Mouse (Mus musculus) erythroblast, embryonic 14.5 days (primary cell): ENCODE data around the gene Nrp2. TPM values are rescaled to one million over a fixed set of nuclear protein-coding genes. Genes with fewer than 3 reads are reported as not detected.

ENCODE experiments used
- H3K27me3 ChIP-seq: 2 replicates; pipeline ENCODE4 v1.6.1; 2012; ENCODE audit warnings: inconsistent platforms; ENCODE audit not compliant: control insufficient read depth
- H3K36me3 ChIP-seq: 2 replicates; pipeline ENCODE4 v1.6.1; 2012; ENCODE audit warnings: mild to moderate bottlenecking, inconsistent platforms; ENCODE audit not compliant: control insufficient read depth
- H3K4me1 ChIP-seq: 2 replicates; pipeline ENCODE4 v1.6.1; 2012; ENCODE audit warnings: inconsistent platforms; ENCODE audit not compliant: control insufficient read depth
- H3K4me3 ChIP-seq: replicated peaks from 2 replicates; pipeline ENCODE3; 2012; ENCODE audit warnings: moderate library complexity, mild to moderate bottlenecking, inconsistent platforms
- H3K9me3 ChIP-seq: 2 replicates; pipeline ENCODE4 v1.6.1; 2012; ENCODE audit warnings: low read length, inconsistent platforms, mixed read lengths; ENCODE audit not compliant: control insufficient read depth
- GATA1 ChIP-seq: IDR thresholded peaks from 2 replicates; pipeline ENCODE4 v1.6.1; 2012; ENCODE audit warnings: low read length, inconsistent platforms, mixed read lengths
- TAL1 ChIP-seq: IDR thresholded peaks from 3 replicates; pipeline ENCODE4 v1.6.1; 2012; ENCODE audit warnings: low read length, inconsistent platforms, mixed read lengths
- polyA plus RNA-seq: library from polyadenylated mRNA; stranded (reverse); fragments of >175 nt; gene quantifications from 2 replicates; pipeline ENCODE4 v1.2.3, GENCODE M21; 2012

Gene Nrp2
- polyA plus RNA-seq, 1 experiment: 0.01 TPM

DNA sequence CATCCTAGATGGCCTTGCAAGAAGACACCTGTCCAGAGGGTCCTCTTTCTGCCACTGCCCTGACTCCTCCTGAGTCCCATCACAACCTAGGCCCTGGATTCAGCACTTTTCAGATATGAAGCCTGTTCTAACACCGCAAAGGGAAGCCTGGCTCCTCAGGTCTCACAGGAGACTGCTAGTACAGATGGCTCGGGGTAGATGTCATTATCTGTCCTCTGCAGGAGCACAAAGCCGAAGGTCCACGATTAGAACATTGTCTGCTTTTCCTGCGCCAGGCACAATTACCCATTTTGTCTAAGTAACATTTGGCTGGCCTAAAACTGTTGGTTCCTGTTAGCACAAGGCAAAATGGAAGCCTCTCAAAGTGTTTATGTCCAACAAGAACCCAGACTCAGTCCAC is 97.3 kb downstream of the Nrp2 start:
- Histone ChIP-seq H3K4me3 (no peak overlapping the region), H3K4me1 (peaks cover 43% of the 10 kb centered on the region), H3K27me3 (no peaks in the 10 kb centered on the region), H3K9me3 (no peaks in the 10 kb centered on the region), H3K36me3 (no peaks in the 10 kb centered on the region)
- TF ChIP-seq TAL1 (peak; percentile 60), GATA1 (no peak)

GRCm38 (mm10) chr1:62801429-62801828 is 98.3 kb downstream of the Nrp2 start:
- Histone ChIP-seq H3K27me3 (no peaks in the 10 kb centered on the region), H3K36me3 (no peaks in the 10 kb centered on the region), H3K4me1 (peaks cover 43% of the 10 kb centered on the region), H3K9me3 (no peaks in the 10 kb centered on the region), H3K4me3 (no peak overlapping the region)
- no peak for TF ChIP-seq TAL1
- TF ChIP-seq GATA1: no peak

GRCm38 (mm10) chr1:62801842-62802241 is 98.8 kb downstream of the Nrp2 start:
- Histone ChIP-seq H3K27me3 (no peaks in the 10 kb centered on the region), H3K4me1 (peaks cover 43% of the 10 kb centered on the region)
- TF ChIP-seq GATA1 (no peak), TAL1 (no peak)

DNA sequence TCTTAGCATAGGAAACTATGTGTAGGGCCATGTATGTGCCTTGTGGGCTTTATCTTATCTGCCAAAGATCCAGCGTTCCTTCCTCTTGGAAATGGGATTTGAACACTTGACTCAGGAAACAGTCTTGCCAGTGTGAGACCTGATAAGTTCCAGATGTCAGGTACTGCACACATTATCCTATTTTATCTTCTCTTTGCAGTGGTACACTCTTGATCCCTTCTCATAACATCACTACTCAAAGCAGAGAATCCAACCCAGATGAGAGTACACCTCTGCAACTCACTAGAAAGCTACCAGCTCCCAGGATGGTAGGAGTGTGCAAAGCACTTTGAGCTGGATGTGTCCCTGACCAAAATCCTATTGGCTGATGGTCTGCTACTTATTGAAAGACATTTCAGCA is 100.5 kb downstream of the Nrp2 start:
- H3K4me1 ChIP-seq: peaks cover 43% of the 10 kb centered on the region
- H3K4me3 ChIP-seq: no peak overlapping the region
- no peaks in the 10 kb centered on the region for H3K9me3 ChIP-seq
- H3K36me3 ChIP-seq: no peaks in the 10 kb centered on the region
- H3K27me3 ChIP-seq: no peaks in the 10 kb centered on the region
- TF ChIP-seq TAL1 (no peak), GATA1 (no peak)

More at GRCm38 (mm10) chr1:62801842-62802241, 98.8 kb downstream of the Nrp2 start:
- no peaks in the 10 kb centered on the region for H3K36me3 ChIP-seq
- H3K4me3 ChIP-seq: no peak overlapping the region
- no peaks in the 10 kb centered on the region for H3K9me3 ChIP-seq

GRCm38 (mm10) chr1:62806014-62806413 is 102.9 kb downstream of the Nrp2 start:
- no peaks in the 10 kb centered on the region for H3K9me3 ChIP-seq
- TF ChIP-seq TAL1 (no peak), GATA1 (no peak)
- no peak overlapping the region for H3K4me3 ChIP-seq
- H3K4me1 ChIP-seq: peaks cover 28% of the 10 kb centered on the region
- no peaks in the 10 kb centered on the region for H3K36me3 ChIP-seq
- H3K27me3 ChIP-seq: no peaks in the 10 kb centered on the region

DNA sequence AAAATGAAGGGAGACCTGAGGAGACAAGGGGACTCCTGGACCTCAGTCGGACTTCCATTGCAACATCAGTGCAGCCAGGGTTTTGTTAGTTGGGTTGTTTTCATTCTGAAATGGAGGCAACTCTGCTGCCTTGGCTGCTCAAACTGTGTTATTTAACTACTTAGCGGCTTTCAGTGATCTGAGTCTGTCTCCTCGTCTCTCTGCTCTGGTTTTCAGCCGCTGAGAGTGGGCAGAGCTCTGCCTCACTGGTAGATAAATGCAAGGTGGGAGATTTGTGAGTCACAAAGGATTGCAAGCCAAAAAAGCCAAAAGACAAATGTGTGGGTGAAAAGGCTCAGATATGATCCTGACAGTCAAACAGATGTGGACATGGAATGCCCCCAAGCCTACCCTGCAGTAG is 105.3 kb downstream of the Nrp2 start:
- Histone ChIP-seq H3K9me3 (no peaks in the 10 kb centered on the region), H3K4me1 (peaks cover 8% of the 10 kb centered on the region), H3K4me3 (no peak overlapping the region), H3K36me3 (no peaks in the 10 kb centered on the region), H3K27me3 (no peaks in the 10 kb centered on the region)
- TF ChIP-seq GATA1: no peak
- TF ChIP-seq TAL1: no peak

- Histone ChIP-seq H3K36me3 (no peaks in the 10 kb centered on the region), H3K4me1 (no peaks in the 10 kb centered on the region; the same call in 1 of the 2 replicates), H3K27me3 (no peaks in the 10 kb centered on the region), H3K9me3 (no peaks in the 10 kb centered on the region), H3K4me3 (no peak overlapping the region)
- TF ChIP-seq TAL1: no peak
Measured at GRCm38 (mm10) chr1:62809601-62810228, 106.6 kb downstream of the Nrp2 start.

- no peak for TF ChIP-seq GATA1
- no peak for TF ChIP-seq TAL1
Measured at GRCm38 (mm10) chr1:62811141-62811540, 108.1 kb downstream of the Nrp2 start.

GRCm38 (mm10) chr1:62812701-62813684 is 109.9 kb downstream of the Nrp2 start:
- no peak overlapping the region for H3K4me3 ChIP-seq
- TF ChIP-seq GATA1 (no peak), TAL1 (no peak)
- H3K27me3 ChIP-seq: no peaks in the 10 kb centered on the region
- H3K36me3 ChIP-seq: no peaks in the 10 kb centered on the region
- H3K9me3 ChIP-seq: no peaks in the 10 kb centered on the region
- H3K4me1 ChIP-seq: no peaks in the 10 kb centered on the region

More at GRCm38 (mm10) chr1:62811141-62811540, 108.1 kb downstream of the Nrp2 start:
- no peaks in the 10 kb centered on the region for H3K36me3 ChIP-seq
- no peak overlapping the region for H3K4me3 ChIP-seq
- H3K4me1 ChIP-seq: no peaks in the 10 kb centered on the region
- no peaks in the 10 kb centered on the region for H3K27me3 ChIP-seq
- H3K9me3 ChIP-seq: no peaks in the 10 kb centered on the region
